Mouse (Mus musculus) gastrocnemius, postnatal 36 days (tissue): ENCODE results near the gene Fez2. TPM values are rescaled to one million over a fixed set of nuclear protein-coding genes. Genes with fewer than 3 reads are reported as not detected.

Experiments used
- DNase-seq, 2 experiments: peaks; one replicate each; pipeline ENCODE4 v3.0.0; 2022
- intact Hi-C: fragments of 180-260 bp; cut with DNase I; formaldehyde crosslinking; loops from one replicate; pipeline ENCODE4 v1.15.1; 2025
- long read RNA-seq, 2 experiments: library from polyadenylated mRNA; stranded (forward); transcript quantifications; one replicate each; pipeline ENCODE4 v2.0.0; 2021
- total RNA-seq, 2 experiments: library from RNA; stranded (reverse); gene quantifications; 2 replicates each; pipeline ENCODE4 v1.2.3; 2021

Gene Fez2
- total RNA-seq = 10 to 100 TPM; 52.8 to 64.7 TPM
- long read RNA-seq, experiment 1, transcript Fez2-201 (8 exons, 1,939 nt) = major isoform, 39 of 120 reads
- long read RNA-seq, experiment 1, transcript Fez2-202 (9 exons, 2,041 nt) = minor isoform, 38 of 120 reads
- long read RNA-seq, experiment 1, partial matches to known transcripts = 5 of 120 reads
- long read RNA-seq, experiment 1, other reads (novel, unspliced or antisense) = 38 of 120 reads
- long read RNA-seq, experiment 2, transcript Fez2-201 (8 exons, 1,939 nt) = minor isoform, 43 of 142 reads
- long read RNA-seq, experiment 2, transcript Fez2-202 (9 exons, 2,041 nt) = major isoform, 44 of 142 reads
- long read RNA-seq, experiment 2, partial matches to known transcripts = 47 of 142 reads
- long read RNA-seq, experiment 2, other reads (novel, unspliced or antisense) = 8 of 142 reads

DNA sequence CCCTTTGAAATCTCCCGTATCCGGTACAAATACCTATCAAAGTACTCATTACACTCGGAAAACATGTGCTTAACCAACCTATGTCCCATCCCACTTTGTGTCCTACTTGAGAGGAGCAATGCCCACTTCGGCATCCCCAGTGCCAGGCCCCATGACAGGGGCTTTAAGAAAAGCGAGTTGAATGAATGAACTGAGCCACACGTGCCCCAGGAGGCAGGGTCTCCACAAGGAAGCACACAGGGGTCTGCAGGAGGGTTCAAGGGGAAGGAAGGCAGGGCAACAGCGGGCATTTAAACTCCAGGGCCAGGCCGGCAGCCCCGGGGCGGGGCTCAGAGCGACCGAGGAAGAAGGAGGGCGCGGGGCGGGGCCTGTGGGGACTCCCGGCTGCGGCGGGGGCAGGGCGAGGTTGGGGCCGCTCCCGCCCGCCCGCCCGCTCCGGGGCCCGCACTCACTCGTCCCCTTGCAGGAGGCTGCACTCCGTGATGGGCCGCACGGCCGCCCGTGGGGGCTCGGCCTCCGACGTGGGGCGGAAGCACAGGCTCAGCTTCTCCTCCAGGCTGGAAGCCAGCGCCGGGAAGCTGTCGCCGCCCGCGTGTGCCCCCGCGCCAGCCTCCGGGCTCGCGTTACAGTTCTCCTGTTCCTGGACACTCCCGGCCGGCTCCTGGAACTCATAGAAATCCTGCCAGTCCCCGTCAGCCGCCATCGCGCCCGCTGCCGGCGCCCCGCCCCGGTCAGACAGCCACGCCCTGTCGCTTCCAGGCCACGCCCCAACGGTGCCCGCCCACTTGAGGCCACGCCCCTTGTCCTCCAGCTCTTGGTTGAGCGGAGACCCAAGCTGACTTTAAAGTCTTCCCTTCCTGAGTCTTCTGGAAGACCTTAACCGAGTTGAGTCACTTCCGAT lies at the start of gene Fez2:
Fez2 (minus strand) TSS at position 772 of the 901 bp plus-strand sequence.
- peak; percentile 92 to 97 for DNase-seq
- intact Hi-C loops = loop anchor here (5.0 kb wide), 1 partner anchor 40 kb away; no protein-coding TSS in a partner anchor

DNA sequence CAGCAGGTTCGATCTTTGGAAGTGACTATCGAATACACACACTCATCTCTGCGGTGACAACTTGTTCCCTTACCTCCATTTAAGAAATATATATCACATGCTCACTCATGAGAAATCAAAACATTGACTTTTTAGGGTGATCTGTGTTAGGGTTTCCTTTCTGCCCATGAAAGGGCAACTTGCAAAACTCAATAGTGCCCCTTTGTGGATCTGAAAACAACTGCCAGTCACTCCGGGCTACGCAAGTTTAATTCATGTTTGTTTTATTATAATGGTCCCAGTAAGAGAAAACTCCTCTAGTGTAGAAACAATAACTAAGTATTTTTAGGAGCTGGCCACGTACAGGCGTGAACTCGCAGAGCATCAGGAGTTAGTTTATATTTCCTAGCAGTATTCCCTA lies 47.5 kb upstream of the Fez2 start:
- intact Hi-C loops = no loop called here
- no peak for DNase-seq

DNA sequence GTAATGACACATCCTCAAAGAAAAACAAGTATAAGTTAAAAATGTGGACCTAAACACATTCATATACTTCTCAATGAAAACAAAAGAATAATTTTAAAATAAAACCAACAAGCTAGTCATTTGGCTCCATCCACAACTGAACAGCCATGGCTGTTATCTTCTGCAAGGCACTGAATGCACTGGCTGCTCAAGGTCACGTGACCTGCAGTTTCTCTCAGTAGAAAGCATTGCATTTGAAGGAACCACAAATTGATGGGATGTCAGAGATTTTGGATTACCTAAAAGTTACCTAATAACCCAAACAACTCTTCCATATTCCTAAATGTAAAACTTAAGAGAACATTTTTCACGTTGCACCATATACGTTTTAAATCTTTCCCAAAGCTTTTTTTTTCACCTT lies 47.1 kb upstream of the Fez2 start:
- intact Hi-C loops = no loop called here
- no peak for DNase-seq

DNA sequence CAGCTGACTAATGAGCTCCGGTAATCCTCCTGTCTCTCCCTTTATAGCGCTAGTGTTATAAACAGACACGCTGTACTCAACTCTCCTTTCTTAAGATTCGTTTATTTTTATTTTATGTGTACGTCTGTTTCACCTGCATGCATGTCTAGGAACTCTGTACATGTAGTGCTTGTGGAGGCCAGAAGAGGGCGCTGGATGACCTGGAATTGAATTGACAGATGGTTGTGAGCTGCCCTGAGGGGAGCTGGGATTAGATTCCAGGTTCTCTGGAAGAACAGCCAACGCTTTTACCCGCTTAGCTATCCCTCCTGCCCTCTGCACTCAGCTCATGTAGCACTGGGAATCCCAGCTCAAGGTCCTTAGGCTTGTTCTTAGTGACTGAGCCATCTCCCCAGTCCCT lies 42.2 kb upstream of the Fez2 start:
- intact Hi-C loops = no loop called here
- no peak for DNase-seq

DNA sequence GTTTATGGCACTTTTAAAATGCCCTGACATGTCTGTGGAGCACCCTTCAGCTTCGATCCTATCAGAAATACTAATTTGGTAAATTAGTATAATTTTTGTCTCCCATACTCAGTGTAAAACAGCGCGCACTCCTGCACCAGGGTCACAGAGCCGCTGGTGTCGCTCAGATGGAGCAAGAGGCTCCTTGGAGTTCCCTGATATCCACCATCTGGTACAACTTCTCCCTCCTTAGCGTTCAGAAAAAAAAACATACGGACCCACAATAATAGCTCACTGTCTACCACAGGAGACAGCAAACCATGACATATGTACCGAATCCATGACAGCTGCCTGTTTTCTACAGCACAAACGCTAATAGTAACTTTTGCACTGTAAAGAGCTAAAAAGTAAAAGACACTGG lies 37.6 kb upstream of the Fez2 start:
- no peak for DNase-seq
- intact Hi-C loops = loop anchor here (10.0 kb wide), 2 partner anchors 71 to 411 kb away; no protein-coding TSS in a partner anchor

DNA sequence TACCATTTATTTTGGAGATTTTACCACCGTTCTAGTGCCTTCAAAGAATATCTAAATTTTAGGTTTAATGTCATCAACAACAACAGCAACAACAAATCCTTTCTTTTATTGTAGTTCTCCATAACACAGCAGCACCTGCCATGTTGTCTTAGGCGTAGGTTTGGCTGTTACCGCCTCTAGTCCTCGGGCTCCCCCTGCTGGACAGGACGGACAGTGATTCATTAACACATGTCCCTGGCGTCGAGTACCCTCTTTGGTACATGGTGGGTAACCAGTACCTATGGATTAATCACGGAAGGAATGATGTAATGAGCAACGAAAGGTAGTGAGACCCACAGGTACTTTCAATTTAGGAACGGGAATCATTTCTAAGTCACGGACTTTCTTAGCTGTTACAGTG lies 37.2 kb upstream of the Fez2 start:
- DNase-seq = peak; percentile 67 to 70
- intact Hi-C loops = loop anchor here (10.0 kb wide), 2 partner anchors 70 to 410 kb away; no protein-coding TSS in a partner anchor

DNA sequence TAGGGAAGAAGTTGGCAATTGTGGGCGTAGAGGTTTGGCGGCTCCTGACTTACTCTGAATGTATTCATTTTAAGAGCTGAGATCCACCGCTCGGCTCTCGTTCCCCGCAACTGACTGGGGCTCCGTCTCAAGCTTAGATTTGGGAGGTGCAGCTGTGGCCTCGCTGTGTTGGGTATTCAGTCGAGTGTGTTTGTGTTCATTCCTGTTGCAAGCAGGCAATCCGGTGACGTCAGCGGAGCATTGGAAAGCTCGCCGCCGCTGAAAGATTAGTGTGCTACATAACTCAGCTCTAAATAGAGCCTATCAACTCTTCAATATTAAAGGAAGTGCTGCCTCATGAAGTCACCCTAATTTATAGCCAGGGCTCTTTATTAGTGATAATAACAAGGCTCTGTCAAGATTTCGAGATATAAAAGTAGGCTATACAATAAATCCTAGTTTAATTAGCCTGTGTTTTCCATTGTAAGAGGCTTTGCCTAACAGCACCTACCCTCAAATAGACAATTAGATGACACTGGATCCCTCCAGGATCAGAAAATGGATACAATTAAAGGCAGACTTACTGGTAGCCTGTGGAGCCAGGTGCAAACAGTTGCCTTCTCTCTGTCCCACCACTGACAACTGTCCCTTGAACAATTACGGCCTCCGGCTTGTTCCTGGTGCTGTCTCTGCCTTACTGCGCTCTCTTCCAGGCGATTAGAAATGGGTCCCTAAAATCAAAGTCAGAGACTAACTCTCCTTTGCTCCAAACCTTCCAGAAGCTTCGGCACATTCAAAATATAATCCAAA lies 36.4 kb upstream of the Fez2 start:
- intact Hi-C loops = loop anchor here (10.0 kb wide), 2 partner anchors 70 to 410 kb away; no protein-coding TSS in a partner anchor
- no peak for DNase-seq

DNA sequence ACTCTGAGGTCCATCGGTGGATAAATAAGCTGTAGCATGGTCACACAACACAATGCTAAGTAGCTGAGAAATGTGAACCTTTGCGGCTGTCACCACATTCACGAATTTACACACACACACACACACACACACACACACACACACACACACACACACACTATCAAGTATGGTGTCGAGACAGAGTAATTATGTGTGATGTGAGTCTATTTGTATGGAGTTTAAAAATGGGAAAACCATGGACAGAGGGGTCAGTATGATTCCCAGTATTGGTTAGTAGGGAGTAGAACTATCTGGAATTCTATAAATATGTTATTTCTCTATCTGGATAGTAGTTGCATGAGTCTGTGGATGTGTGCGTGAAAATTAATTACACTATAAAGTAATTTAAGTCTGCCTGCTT lies 35.6 kb upstream of the Fez2 start:
- intact Hi-C loops = loop anchor here (10.0 kb wide), 2 partner anchors 69 to 409 kb away; no protein-coding TSS in a partner anchor
- no peak for DNase-seq

DNA sequence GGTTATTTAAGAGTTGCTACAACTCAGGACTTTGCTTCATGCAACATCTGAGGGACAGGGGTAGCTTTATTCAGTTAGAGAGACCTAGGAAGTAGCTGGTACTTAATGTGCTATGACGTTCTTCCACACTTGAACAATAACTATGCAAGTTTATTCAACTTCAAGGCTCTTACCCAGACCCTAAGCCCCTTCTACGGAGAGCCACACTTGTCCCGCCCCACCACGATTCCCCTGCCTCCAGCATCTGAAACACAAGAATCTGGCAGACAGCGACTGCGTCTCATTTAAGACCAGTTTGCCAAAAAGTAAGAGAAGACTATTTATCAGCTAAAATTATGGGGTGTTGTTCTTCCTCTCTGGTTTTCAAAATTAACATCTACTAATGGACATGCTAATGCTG lies 33.9 kb upstream of the Fez2 start:
- DNase-seq = no peak
- intact Hi-C loops = loop anchor here (1.0 to 10.0 kb wide), 3 partner anchors 67 to 407 kb away; no protein-coding TSS in a partner anchor

DNA sequence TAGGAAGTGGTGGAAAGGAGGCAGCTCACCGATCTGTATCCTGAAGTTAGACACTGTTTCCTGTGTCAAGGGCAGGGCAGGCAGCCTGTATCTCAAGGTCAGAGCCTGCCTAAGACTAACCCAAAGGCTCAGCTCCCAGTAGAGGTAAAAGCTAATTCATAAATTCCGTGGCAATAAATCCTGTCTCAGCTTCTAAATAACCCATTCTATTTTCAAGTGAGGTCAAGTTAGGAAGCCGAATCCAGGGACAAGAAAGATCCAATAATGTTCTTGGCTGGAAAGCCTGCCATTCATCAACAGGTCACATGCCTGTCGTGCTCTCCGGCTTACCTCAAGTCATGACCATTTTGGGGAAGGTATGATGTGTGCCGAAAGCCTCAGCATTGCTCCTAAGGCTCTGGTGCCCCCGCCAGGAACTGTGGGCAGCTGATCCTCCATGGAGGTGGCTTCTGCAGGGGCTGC lies 33.4 kb upstream of the Fez2 start:
- intact Hi-C loops = loop anchor here (1.0 to 10.0 kb wide), 3 partner anchors 67 to 407 kb away; no protein-coding TSS in a partner anchor
- DNase-seq = no peak

DNA sequence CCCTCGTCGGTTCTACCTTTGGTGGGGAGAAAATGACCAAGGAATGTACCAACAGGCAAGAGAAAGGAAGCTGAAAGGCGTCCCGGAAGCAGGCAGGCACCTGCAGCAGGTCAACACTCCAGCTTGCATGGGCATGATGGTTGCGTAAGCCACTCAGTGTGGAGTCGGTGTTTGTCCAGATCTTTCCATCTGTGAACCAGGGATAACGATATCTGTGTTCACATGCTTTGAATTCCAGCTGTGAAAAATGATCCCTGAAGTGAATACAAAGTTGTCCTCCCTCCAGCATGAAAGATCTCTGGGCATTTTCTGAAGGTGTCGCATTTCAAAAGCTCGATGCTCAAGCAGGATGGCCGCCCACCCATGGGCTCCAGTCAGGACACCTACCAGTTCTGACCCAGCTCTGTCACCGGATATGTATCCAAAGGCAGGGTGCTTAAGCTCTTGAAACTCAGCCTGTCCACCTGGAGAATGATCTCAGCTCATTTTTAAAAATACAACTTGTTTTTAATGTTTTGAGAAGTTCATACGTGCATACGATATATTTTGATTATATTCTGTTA lies 31.8 kb upstream of the Fez2 start:
- intact Hi-C loops = loop anchor here (10.0 kb wide), 2 partner anchors 65 to 405 kb away; no protein-coding TSS in a partner anchor
- DNase-seq = no peak

DNA sequence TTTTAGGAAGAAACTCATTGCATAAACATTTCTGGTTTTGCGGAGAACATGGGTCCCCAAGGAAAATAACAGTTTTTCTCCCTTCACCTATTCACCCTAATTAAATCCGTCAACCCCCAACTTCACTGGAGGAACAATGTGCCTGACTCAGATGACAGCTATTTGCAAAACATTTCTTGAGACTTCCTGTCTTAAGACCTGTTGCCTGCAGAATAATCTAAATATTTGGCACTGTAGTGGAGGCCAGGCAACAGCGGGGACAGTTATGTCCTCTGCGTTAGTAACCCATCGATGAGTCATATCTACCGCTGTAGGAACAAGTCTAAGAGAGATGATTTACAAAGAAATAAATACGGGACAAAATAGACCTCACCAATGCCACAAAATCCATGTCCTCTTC lies 26.9 kb upstream of the Fez2 start:
- DNase-seq = no peak
- intact Hi-C loops = no loop called here

DNA sequence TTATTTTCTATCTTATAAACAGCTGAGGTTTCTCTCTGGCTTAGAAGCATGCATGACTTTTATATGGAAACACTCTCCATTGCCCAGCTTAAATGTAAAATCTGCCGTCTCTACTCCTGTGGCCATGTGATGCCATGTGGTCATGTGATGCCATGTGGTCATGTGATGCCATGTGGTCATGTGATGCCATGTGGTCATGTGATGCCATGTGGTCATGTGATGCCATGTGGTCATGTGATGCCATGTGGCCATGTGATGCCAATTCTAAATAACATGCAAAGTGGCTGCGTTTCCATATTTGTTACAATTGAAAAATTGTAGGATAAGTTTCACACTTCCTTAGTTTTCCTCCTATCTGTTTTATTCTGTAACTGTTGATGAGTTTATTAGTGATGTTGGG lies 22.8 kb upstream of the Fez2 start:
- intact Hi-C loops = no loop called here
- no peak for DNase-seq

DNA sequence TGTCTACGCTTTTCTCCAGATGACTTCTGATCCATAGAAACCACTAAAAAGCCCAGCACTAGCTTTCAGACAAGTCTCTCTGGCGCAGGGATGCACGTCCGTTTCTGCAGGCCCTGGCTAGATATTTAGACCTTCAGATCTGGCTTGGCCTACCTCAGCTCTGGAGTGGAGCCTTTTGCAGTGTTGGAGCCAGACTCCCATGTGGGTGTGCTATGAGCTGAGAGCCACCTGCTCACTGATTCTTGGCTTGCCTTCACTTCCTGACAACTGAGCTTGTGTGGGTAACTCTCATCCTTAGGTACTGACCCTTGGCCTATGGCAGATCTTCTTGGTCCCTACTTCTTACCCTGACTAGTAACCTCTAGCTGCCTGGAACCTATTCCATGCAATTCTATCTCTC lies 19.2 kb upstream of the Fez2 start:
- intact Hi-C loops = loop anchor here (5.0 kb wide), 1 partner anchor 240 kb away; no protein-coding TSS in a partner anchor
- DNase-seq = peak in 1 of 2 experiments; percentile 22

DNA sequence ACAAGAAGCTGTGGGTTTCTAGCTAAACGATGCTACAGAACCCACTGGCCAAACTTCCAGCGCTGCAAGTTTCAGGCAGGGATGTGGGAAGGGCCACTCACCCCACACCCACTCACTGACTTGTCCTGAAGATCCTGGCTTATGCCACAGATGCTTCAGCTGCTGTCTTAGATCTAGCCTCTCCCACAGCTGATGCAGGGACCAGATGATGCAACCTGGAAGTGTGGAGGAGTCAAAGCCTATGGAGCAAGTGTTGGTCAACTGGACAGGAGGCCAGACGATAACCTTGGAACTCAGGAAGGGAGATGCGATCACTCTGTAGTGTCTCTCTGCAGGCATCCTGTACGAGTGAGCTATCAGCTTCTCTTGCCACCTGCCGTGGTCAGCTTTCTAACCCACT lies 17.7 kb upstream of the Fez2 start:
- intact Hi-C loops = loop anchor here (5.0 kb wide), 1 partner anchor 238 kb away; no protein-coding TSS in a partner anchor
- no peak for DNase-seq

DNA sequence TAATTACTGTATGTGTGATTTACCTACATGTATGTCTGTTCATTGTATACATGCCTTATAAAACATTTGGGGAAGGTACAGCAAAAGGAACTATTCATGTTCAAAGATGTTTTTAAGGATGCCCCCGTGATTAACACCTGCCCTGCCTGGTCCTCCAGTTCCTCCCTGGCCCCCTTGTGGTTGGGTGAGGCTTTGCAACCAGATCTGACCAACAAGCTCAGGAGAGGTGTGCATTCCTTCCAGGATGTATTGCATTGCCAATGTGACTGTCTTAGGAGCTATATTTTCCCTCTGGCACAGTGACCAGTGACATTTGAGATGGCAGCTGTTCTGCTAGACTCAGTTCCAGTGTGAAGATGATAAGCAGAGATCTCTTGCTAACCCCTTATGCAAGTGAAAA lies 16.8 kb upstream of the Fez2 start:
- peak; percentile 61 to 77 for DNase-seq
- intact Hi-C loops = loop anchor here (5.0 kb wide), 1 partner anchor 237 kb away; no protein-coding TSS in a partner anchor

DNA sequence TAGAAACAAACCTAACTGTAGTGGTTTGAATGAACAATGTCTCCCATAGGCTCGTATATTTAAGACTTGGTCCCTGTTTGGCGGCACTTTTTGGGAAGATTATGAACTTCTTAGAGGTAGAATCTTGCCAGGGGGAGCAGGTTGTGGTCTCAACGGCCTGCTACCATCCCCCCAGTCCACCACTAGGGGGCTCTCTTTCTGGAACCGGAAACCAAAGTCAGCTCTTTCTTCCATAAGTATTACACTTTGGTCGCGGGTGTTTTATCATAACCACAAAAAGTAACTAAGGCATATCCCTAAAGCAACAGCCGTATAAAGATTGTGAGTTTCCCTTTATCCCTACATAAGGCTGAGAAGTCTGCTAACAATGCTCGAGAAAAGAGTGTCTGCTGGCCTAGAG lies 12.4 kb upstream of the Fez2 start:
- DNase-seq = no peak
- intact Hi-C loops = no loop called here

DNA sequence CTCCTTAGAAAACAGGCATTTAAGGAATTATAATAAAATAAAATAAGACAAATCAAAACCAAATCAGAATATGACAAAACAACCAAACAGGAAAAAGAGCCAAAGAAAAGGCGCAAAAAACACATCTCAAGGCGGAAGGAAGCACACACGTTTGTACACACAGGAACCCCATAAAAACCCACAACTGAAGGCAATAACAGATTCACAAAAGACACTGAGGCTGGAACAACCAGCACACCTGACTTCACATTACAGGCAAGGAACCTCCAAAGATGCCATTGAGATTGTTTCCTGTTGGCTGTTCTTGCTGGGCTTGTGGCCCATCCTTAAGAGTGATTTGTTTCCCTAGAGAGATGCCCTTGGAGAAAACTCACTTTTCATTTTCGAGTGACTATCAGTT lies 11.1 kb upstream of the Fez2 start:
- intact Hi-C loops = no loop called here

DNA sequence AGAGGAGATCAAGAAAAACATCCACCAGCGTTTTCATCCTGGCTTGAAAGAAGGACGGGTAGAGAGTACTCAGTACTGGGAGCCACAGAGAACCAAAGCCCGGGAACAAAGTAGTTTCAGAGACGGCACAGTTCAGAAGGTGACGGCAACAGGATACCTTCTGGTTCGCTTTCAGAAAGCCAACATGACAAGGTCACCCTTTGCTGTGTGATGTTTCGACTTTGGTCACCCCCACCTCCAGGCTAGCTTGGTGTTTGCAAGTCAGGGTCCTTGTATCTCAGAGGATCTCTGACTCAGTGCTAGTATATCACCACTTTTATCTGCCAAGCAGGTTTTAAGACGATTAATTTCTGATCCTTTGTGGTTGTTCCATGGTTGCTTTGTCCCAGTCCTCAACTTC lies 7.1 kb upstream of the Fez2 start:
- intact Hi-C loops = no loop called here
- DNase-seq = no peak

More for the DNA sequence above, 11.1 kb upstream of the Fez2 start:
- no peak for DNase-seq
